Mouse (Mus musculus) ES-E14 (cell line): ENCODE results near the gene Col4a3.

Experiments
- CHD2 ChIP-seq: IDR thresholded peaks from 2 replicates; pipeline ENCODE4 v1.6.1; 2014; ENCODE audit warnings: mild to moderate bottlenecking, low read depth, low read length, inconsistent platforms
- HCFC1 ChIP-seq: IDR thresholded peaks from 2 replicates; pipeline ENCODE4 v1.6.1; 2012; ENCODE audit warnings: low read length, inconsistent platforms, borderline replicate concordance; ENCODE audit not compliant: insufficient read depth
- MAFK ChIP-seq: IDR thresholded peaks from 2 replicates; pipeline ENCODE4 v1.6.1; 2014; ENCODE audit warnings: mild to moderate bottlenecking, low read depth, low read length, inconsistent platforms; ENCODE audit not compliant: insufficient read depth
- ZC3H11A ChIP-seq: IDR thresholded peaks from 2 replicates; pipeline ENCODE4 v1.6.1; 2012; ENCODE audit warnings: low read depth, mild to moderate bottlenecking, inconsistent platforms, low read length, borderline replicate concordance
- ZNF384 ChIP-seq: IDR thresholded peaks from 2 replicates; pipeline ENCODE4 v1.6.1; 2012; ENCODE audit warnings: low read depth, low read length, inconsistent platforms

- TF ChIP-seq CHD2 (no peak), ZC3H11A (no peak), MAFK (no peak), ZNF384 (no peak), HCFC1 (no peak)
Observed at GRCm38 (mm10) chr1:82759520-82759919, 172.8 kb downstream of the Col4a3 start.
